Mouse (Mus musculus) myocyte (in vitro differentiated cells): ENCODE results near the gene Olfr490. TPM values are rescaled to one million over a fixed set of nuclear protein-coding genes. Genes with fewer than 3 reads are reported as not detected.

ENCODE experiments used
- H3K27me3 ChIP-seq: one replicate; pipeline ENCODE4 v1.6.1; 2011; ENCODE audit not compliant: control insufficient read depth, insufficient read depth, insufficient read length
- H3K36me3 ChIP-seq: one replicate; pipeline ENCODE4 v1.6.1; 2011; ENCODE audit not compliant: control insufficient read depth, insufficient read depth
- H3K4me2 ChIP-seq: one replicate; pipeline ENCODE4 v1.6.1; 2011; ENCODE audit warnings: low read depth, control low read depth
- H3K4me3 ChIP-seq: one replicate; pipeline ENCODE4 v1.5.1; 2011; ENCODE audit warnings: mild to moderate bottlenecking, control low read depth, moderate library complexity
- H3K79me2 ChIP-seq: one replicate; pipeline ENCODE4 v1.6.1; 2011; ENCODE audit not compliant: control insufficient read depth, insufficient read depth
- H3ac ChIP-seq: one replicate; pipeline ENCODE4 v1.6.1; 2011; ENCODE audit not compliant: control insufficient read depth, insufficient read length
- CEBPB ChIP-seq: IDR thresholded peaks from 2 replicates; pipeline ENCODE4 v1.6.1; 2011; ENCODE audit warnings: mild to moderate bottlenecking, moderate library complexity; ENCODE audit not compliant: poor library complexity, insufficient read depth, severe bottlenecking
- E2F4 ChIP-seq: IDR thresholded peaks from one replicate; pipeline ENCODE4 v1.6.1; 2011; ENCODE audit warnings: mild to moderate bottlenecking, control low read depth, moderate library complexity; ENCODE audit not compliant: insufficient read depth
- MAX ChIP-seq: IDR thresholded peaks from one replicate; pipeline ENCODE4 v1.6.1; 2011; ENCODE audit warnings: low read depth, mild to moderate bottlenecking, control low read depth
- MYOD1 ChIP-seq, 3 experiments: IDR thresholded peaks; one replicate each; pipeline ENCODE4 v1.6.1; 2011; ENCODE audit warnings: control low read depth in 2 of 3, low read depth in 2 of 3, mild to moderate bottlenecking in 2 of 3, moderate library complexity in 1 of 3; ENCODE audit not compliant: insufficient read length in 2 of 3, control insufficient read depth in 1 of 3
- MYOG ChIP-seq, 3 experiments: IDR thresholded peaks; one replicate each; pipeline ENCODE4 v1.6.1; 2011; ENCODE audit warnings: control low read depth in 2 of 3, low read depth in 2 of 3, mild to moderate bottlenecking in 2 of 3; ENCODE audit not compliant: insufficient read length in 2 of 3, control insufficient read depth in 1 of 3, insufficient read depth in 1 of 3
- POLR2A ChIP-seq: IDR thresholded peaks from one replicate; pipeline ENCODE4 v1.6.1; 2011; ENCODE audit warnings: low read depth, mild to moderate bottlenecking, control low read depth, moderate library complexity; ENCODE audit not compliant: insufficient read length
- POLR2AphosphoS2 ChIP-seq: IDR thresholded peaks from one replicate; pipeline ENCODE4 v1.6.1; 2011; ENCODE audit warnings: low read depth, control low read depth; ENCODE audit not compliant: insufficient read length
- REST ChIP-seq: IDR thresholded peaks from one replicate; pipeline ENCODE4 v1.6.1; 2011; ENCODE audit warnings: mild to moderate bottlenecking, control low read depth, moderate library complexity; ENCODE audit not compliant: insufficient read depth, insufficient read length
- SRF ChIP-seq: IDR thresholded peaks from one replicate; pipeline ENCODE4 v1.6.1; 2011; ENCODE audit warnings: low read depth; ENCODE audit not compliant: control insufficient read depth, insufficient read length
- TCF12 ChIP-seq: IDR thresholded peaks from one replicate; pipeline ENCODE4 v1.6.1; 2011; ENCODE audit warnings: mild to moderate bottlenecking, control low read depth; ENCODE audit not compliant: poor library complexity, insufficient read depth, severe bottlenecking
- TCF3 ChIP-seq: IDR thresholded peaks from one replicate; pipeline ENCODE4 v1.6.1; 2011; ENCODE audit warnings: low read depth, control low read depth; ENCODE audit not compliant: insufficient read length
- USF1 ChIP-seq: IDR thresholded peaks from one replicate; pipeline ENCODE4 v1.6.1; 2011; ENCODE audit warnings: low read depth, mild to moderate bottlenecking, control low read depth, moderate library complexity
- polyA plus RNA-seq: library from polyadenylated mRNA; unstranded; fragments of >200 nt; fragmentation: generic; extraction: Trizol; gene quantifications from one replicate; pipeline ENCODE4 v1.2.1, GENCODE M21; 2012; ENCODE audit warnings: missing spikeins

The Olfr490 gene
- not detected for polyA plus RNA-seq

- no peaks in the 10 kb centered on the region for H3K27me3 ChIP-seq
Measured at GRCm38 (mm10) chr7:108288834-108289233, at the start of gene Olfr490. Gene Olfr490, minus strand, starts transcription at chr7:108288934.

GRCm38 (mm10) chr7:108323574-108323973 lies 34.8 kb upstream of the Olfr490 start, which contains the start of gene Olfr492:
Gene Olfr492, minus strand, starts transcription at chr7:108323674.
- Histone ChIP-seq H3K4me3 (no peak within 1 kb of the TSS), H3K27me3 (no peaks in the 10 kb centered on the region), H3ac (no peak within 1 kb of the TSS), H3K79me2 (no peaks in the 10 kb centered on the region), H3K4me2 (no peak within 1 kb of the TSS), H3K36me3 (no peaks in the 10 kb centered on the region)
- TF ChIP-seq SRF (no peak), POLR2A (no peak), MYOG (IDR thresholded peaks at IDR 0.05; ENCODE audit: control insufficient read depth in 1 of 3, insufficient read depth in 1 of 3, insufficient read length in 2 of 3, low read depth in 2 of 3) (no peak), REST (no peak), TCF12 (no peak), MYOD1 (IDR thresholded peaks at IDR 0.05; ENCODE audit: control insufficient read depth in 1 of 3, insufficient read length in 2 of 3, low read depth in 2 of 3) (no peak), E2F4 (no peak)

More at GRCm38 (mm10) chr7:108288834-108289233, at the start of gene Olfr490:
- H3K4me3 ChIP-seq, result no peak within 1 kb of the TSS
- H3K36me3 ChIP-seq, result no peaks in the 10 kb centered on the region
- H3ac ChIP-seq, result no peak within 1 kb of the TSS
- no peak within 1 kb of the TSS for H3K4me2 ChIP-seq
- no peaks in the 10 kb centered on the region for H3K79me2 ChIP-seq
- TF ChIP-seq MYOD1 (IDR thresholded peaks at IDR 0.05; ENCODE audit: control insufficient read depth in 1 of 3, insufficient read length in 2 of 3, low read depth in 2 of 3), result no peak

- Histone ChIP-seq H3K27me3 (no peaks in the 10 kb centered on the region), H3K36me3 (no peaks in the 10 kb centered on the region), H3K4me2 (no peak within 1 kb of the TSS), H3K4me3 (no peak within 1 kb of the TSS), H3ac (no peak within 1 kb of the TSS), H3K79me2 (no peaks in the 10 kb centered on the region)
- no peak for TF ChIP-seq TCF3
- TF ChIP-seq USF1, result no peak
- TF ChIP-seq E2F4, result no peak
- TF ChIP-seq CEBPB, result no peak
- no peak for TF ChIP-seq MAX
- TF ChIP-seq REST, result no peak
- TF ChIP-seq POLR2AphosphoS2, result no peak
- TF ChIP-seq MYOG (IDR thresholded peaks at IDR 0.05; ENCODE audit: control insufficient read depth in 1 of 3, insufficient read depth in 1 of 3, insufficient read length in 2 of 3, low read depth in 2 of 3), result no peak
- no peak for TF ChIP-seq MYOD1 (IDR thresholded peaks at IDR 0.05; ENCODE audit: control insufficient read depth in 1 of 3, insufficient read length in 2 of 3, low read depth in 2 of 3)
- no peak for TF ChIP-seq POLR2A
- TF ChIP-seq TCF12, result no peak
- TF ChIP-seq SRF, result no peak
Measured at GRCm38 (mm10) chr7:108313151-108313550, 24.4 kb upstream of the Olfr490 start, which contains the start of gene Olfr491. Gene Olfr491, plus strand, starts transcription at chr7:108313451.

GRCm38 (mm10) chr7:108258247-108258646 lies 30.5 kb downstream of the Olfr490 start, which contains the start of gene Olfr488:
Gene Olfr488, minus strand, starts transcription at chr7:108258347.
- Histone ChIP-seq H3K36me3 (no peaks in the 10 kb centered on the region), H3K4me2 (no peak within 1 kb of the TSS), H3K27me3 (no peaks in the 10 kb centered on the region), H3ac (no peak within 1 kb of the TSS), H3K79me2 (no peaks in the 10 kb centered on the region), H3K4me3 (no peak within 1 kb of the TSS)
- no peak for TF ChIP-seq CEBPB
- TF ChIP-seq MYOG (IDR thresholded peaks at IDR 0.05; ENCODE audit: control insufficient read depth in 1 of 3, insufficient read depth in 1 of 3, insufficient read length in 2 of 3, low read depth in 2 of 3), result no peak
- no peak for TF ChIP-seq E2F4
- no peak for TF ChIP-seq SRF
- TF ChIP-seq TCF3, result no peak
- no peak for TF ChIP-seq POLR2AphosphoS2
- TF ChIP-seq TCF12, result no peak
- TF ChIP-seq POLR2A, result no peak
- TF ChIP-seq REST, result no peak
- TF ChIP-seq USF1, result no peak
- no peak for TF ChIP-seq MYOD1 (IDR thresholded peaks at IDR 0.05; ENCODE audit: control insufficient read depth in 1 of 3, insufficient read length in 2 of 3, low read depth in 2 of 3)
- TF ChIP-seq MAX, result no peak

Other genes with a start within 250 kb of the Olfr490 start
- not detected for gene Olfr479, start 238.2 kb downstream of the Olfr490 start, polyA plus RNA-seq
- gene Olfr480, start 221.6 kb downstream of the Olfr490 start, polyA plus RNA-seq, result not detected
- not detected for gene Olfr481, start 209.1 kb downstream of the Olfr490 start, polyA plus RNA-seq
- 0.02 TPM for gene Olfr482, start 191.3 kb downstream of the Olfr490 start, polyA plus RNA-seq
- not detected for gene Olfr483, start 188.1 kb downstream of the Olfr490 start, polyA plus RNA-seq
- gene Olfr484, start 161.5 kb downstream of the Olfr490 start, polyA plus RNA-seq, result not detected
- gene Olfr485, start 129.1 kb downstream of the Olfr490 start, polyA plus RNA-seq, result not detected
- gene Olfr486, start 116.2 kb downstream of the Olfr490 start, polyA plus RNA-seq, result not detected
- gene Olfr487, start 74.3 kb downstream of the Olfr490 start, polyA plus RNA-seq, result not detected
- not detected for gene Olfr488, start 30.6 kb downstream of the Olfr490 start, polyA plus RNA-seq
- gene Olfr491, start 24.5 kb upstream of the Olfr490 start, polyA plus RNA-seq, result not detected
- gene Olfr492, start 34.7 kb upstream of the Olfr490 start, polyA plus RNA-seq, result not detected
- gene Olfr493, start 58.0 kb upstream of the Olfr490 start, polyA plus RNA-seq, result not detected
- gene Olfr494, start 76.4 kb upstream of the Olfr490 start, polyA plus RNA-seq, result not detected
- not detected for gene Olfr495, start 104.2 kb upstream of the Olfr490 start, polyA plus RNA-seq
- not detected for gene Olfr497, start 131.5 kb upstream of the Olfr490 start, polyA plus RNA-seq
- gene Olfr498, start 176.4 kb upstream of the Olfr490 start, polyA plus RNA-seq, result not detected
- gene Olfr502, start 236.1 kb upstream of the Olfr490 start, polyA plus RNA-seq, result not detected